Mouse (Mus musculus) kidney, adult 10 weeks (tissue): ENCODE results near the gene Dpep1. TPM values are rescaled to one million over a fixed set of nuclear protein-coding genes. Genes with fewer than 3 reads are reported as not detected.

ENCODE experiments used
- polyA plus RNA-seq: library from polyadenylated mRNA; stranded (reverse); fragments of 350-450 nt; fragmentation: Illumina TruSeq; extraction: RNeasy Lipid Tissue Mini Kit (QIAGEN cat#74804); gene quantifications from one replicate; pipeline ENCODE4 v1.2.3, GENCODE M21; 2014; ENCODE audit warnings: low read depth, low replicate concordance

The Dpep1 gene
- 30.5 TPM for polyA plus RNA-seq

GRCm38 (mm10) chr8:123185566-123186409 lies at the start of gene Dpep1:
Dpep1 (plus strand) TSS chr8:123186242.

GRCm38 (mm10) chr8:123157888-123158465 lies 28.1 kb upstream of the Dpep1 start, which contains the start of gene Sult5a1:
Sult5a1 (minus strand) TSS chr8:123158315.

GRCm38 (mm10) chr8:123212321-123213117 lies 26.5 kb downstream of the Dpep1 start, which contains the start of the genes Chmp1a and Spata33:
Chmp1a (minus strand) TSS chr8:123212763.
Spata33 (plus strand) TSS chr8:123212832.

GRCm38 (mm10) chr8:123224278-123225266 lies 38.5 kb downstream of the Dpep1 start, which contains the start of gene Cdk10:
Cdk10 (plus strand) TSS chr8:123224842.

GRCm38 (mm10) chr8:123235520-123236497 lies 49.8 kb downstream of the Dpep1 start, which contains the start of gene Spata2l:
Spata2l (minus strand) TSS chr8:123236233.

Other genes with a start within 250 kb of the Dpep1 start
- gene Ankrd11, start 144.0 kb upstream of the Dpep1 start, polyA plus RNA-seq = 31.1 TPM
- gene Spg7, start 123.3 kb upstream of the Dpep1 start, polyA plus RNA-seq = 25.1 TPM
- 31.0 TPM for gene Rpl13, start 83.9 kb upstream of the Dpep1 start, polyA plus RNA-seq
- gene Cpne7, start 68.9 kb upstream of the Dpep1 start, polyA plus RNA-seq = not detected
- gene Sult5a1, start 27.9 kb upstream of the Dpep1 start, polyA plus RNA-seq = not detected
- gene Chmp1a, start 26.5 kb downstream of the Dpep1 start, polyA plus RNA-seq = 5.1 TPM
- 2.0 TPM for gene Spata33, start 26.6 kb downstream of the Dpep1 start, polyA plus RNA-seq
- 1.2 TPM for gene Cdk10, start 38.6 kb downstream of the Dpep1 start, polyA plus RNA-seq
- 0.49 TPM for gene Spata2l, start 50.0 kb downstream of the Dpep1 start, polyA plus RNA-seq
- gene Zfp276, start 68.0 kb downstream of the Dpep1 start, polyA plus RNA-seq = 1.5 TPM
- gene Vps9d1, start 68.1 kb downstream of the Dpep1 start, polyA plus RNA-seq = 1.2 TPM
- 0.32 TPM for gene Fanca, start 132.3 kb downstream of the Dpep1 start, polyA plus RNA-seq
- gene Spire2, start 146.5 kb downstream of the Dpep1 start, polyA plus RNA-seq = not detected
- 183 TPM for gene Tcf25, start 187.5 kb downstream of the Dpep1 start, polyA plus RNA-seq
- not detected for gene Mc1r, start 220.9 kb downstream of the Dpep1 start, polyA plus RNA-seq
- not detected for gene Tubb3, start 225.2 kb downstream of the Dpep1 start, polyA plus RNA-seq
- 10.8 TPM for gene Def8, start 237.3 kb downstream of the Dpep1 start, polyA plus RNA-seq